Mouse (Mus musculus) telencephalon, adult 2 months (tissue): Measurements from ENCODE around the gene Gm49378.

Experiments
- DNase-seq: peaks from one replicate; pipeline ENCODE4 v3.0.0-alpha.2; 2011; ENCODE audit warnings: low read depth, low spot score

The Gm49378 gene

GRCm38 (mm10) chr14:55634874-55635522 is 2.7 kb downstream of the Gm49378 start:
- DNase-seq: no peak

GRCm38 (mm10) chr14:55629312-55629711 is 8.4 kb downstream of the Gm49378 start:
- DNase-seq: no peak

DNA sequence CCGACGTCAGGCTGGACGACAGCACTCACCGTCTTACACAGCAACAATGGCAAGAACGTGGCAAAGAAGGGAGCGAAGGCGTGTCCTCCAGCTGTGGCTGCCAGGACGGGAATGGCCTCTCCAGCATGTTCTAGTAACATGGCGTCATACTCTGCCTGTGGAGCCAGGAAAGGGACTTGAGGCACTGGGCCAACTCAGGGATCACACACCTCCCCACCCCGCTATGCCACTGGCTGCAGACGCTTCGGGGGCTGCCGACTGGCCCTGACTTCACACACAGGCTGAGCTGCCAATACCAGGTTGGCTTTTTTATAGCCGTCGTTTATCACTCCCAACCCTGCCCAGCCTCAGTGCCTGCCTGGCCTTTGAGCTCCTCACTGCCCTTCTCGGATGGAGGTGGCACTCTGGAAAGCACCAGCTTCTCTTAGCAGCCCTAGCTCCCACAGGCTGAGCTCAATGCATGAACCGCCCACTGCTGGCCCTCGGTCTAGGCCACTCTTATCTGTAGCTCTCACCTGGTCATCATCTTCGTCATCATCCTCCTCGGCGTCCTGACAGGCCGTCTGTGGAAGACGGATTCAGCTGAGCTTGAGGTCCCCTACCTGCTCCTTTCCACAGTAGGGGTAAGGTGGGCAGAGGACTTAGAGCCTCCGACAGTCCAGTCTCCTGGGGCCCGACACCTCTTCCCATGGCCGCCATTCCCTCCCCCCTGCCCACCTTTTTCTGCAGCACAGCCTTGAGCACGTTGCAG is 9.4 kb downstream of the Gm49378 start:
- no peak for DNase-seq

DNA sequence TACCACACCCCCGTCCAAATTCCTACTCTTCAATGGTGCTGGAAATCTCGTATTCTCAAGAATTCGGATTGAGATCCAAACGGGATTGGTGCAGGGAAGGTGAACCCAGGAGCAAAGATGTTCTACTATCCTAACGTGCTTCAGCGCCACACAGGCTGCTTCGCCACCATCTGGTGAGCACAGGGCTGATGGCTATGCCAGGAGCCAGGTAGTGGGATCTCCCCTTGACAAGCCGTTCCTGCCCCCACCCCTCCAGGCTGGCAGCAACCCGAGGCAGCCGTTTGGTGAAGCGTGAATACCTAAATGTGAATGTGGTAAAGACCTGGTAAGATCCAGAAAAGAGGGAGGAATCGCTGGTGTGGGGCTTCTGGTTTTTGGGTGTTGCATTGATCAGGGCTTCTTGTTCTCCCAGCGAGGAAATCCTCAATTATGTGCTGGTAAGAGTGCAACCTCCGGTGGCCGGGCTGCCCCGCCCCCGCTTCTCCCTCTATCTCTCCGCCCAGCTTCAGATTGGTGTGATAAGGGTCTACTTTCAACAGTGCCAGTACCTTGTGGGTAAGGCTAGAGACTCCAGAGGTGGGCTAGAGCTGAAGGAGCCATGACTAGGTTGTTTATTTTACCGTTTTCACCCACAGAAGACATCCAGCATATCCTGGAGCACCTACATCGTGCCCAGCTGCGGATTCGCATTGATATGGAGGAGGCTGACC is 19.1 kb downstream of the Gm49378 start:
- DNase-seq: no peak

DNA sequence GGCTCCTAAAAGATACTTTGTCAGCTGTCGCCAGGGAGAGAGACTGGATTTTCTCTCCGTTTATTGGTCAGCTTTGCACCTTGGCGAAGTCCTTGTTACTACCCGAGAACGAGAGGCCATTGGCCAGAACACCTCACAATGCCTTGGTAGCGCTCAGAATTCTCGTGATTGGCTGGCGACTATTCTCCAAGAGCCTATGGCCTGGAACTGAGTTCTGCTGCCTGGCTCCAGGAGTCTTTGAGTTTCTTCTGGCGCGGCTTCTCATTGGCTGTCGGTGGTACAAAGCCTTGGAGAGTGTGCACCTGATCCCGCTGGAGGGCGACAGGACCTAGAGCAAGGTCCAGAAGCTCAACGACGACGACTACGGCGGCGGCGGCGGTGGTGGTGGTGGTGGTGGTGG is 19.9 kb downstream of the Gm49378 start, which contains the start of gene Rec8:
Gene Rec8, plus strand, starts transcription at position 216 of the 400 bp plus-strand sequence.
- DNase-seq: peak; percentile 41

GRCm38 (mm10) chr14:55616844-55617243 is 20.9 kb downstream of the Gm49378 start:
- no peak for DNase-seq

- no peak for DNase-seq
Measured at GRCm38 (mm10) chr14:55615876-55616275, 21.8 kb downstream of the Gm49378 start.

DNA sequence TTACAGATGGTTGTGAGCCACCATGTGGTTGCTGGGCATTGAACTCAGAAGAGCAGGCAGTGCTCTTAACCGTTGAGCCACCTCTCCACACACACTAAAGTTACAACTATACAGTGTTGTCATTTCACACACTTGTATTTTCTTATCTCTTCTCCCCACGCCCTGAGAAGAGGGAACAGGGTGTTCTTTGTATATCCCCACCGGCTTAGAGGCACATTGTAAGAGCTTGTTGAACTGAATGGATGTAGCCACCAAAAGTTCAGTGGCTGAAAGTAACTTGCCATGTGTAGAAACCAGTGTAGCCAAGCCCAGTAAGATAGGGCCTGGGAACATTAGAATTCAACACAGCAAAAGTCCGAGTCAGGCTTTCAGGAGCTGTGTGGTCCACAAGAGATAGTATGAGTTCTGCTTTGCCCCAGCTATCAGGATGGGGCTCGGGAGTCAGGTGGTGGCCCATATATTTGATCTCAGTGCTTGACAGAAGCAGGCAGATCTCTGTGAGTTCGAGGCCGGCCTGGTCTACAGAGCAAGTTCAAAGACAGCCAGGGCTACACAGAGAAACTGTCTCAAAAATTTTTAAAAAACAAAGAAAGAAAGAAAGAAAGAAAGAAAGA is 23.0 kb downstream of the Gm49378 start:
- DNase-seq: no peak

- no peak for DNase-seq
Measured at GRCm38 (mm10) chr14:55613346-55613745, 24.3 kb downstream of the Gm49378 start.

GRCm38 (mm10) chr14:55608339-55608738 is 29.4 kb downstream of the Gm49378 start:
- no peak for DNase-seq

DNA sequence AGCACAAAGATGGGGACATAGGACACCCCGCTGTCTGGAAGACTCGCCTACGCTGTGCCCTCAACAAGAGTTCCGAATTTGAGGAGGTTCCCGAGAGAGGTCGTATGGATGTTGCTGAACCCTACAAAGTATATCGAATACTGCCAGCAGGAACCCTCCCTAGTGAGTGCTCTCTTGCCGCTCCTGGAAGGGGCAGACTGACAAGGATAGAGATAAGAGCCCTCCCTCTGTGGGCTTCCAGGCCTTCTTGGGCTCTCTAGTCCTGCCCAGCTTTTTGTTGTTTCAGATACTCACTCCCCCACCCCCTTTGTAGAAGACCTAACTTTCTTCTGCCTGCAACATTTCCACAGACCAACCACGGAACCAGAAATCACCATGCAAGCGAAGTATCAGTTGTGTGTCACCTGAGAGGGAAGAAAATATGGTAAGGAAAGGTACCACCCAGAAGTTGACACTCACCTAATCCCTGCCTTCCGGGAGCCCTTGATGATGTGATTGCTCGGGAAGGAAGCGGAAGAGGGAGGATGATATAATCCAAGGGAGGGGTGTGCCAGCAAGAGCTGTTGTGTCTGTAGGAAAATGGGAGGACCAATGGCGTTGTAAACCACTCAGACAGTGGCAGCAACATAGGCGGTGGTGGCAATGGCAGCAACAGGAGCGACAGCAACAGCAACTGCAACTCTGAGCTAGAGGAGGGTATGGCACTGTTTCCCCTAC is 31.8 kb downstream of the Gm49378 start:
- no peak for DNase-seq

DNA sequence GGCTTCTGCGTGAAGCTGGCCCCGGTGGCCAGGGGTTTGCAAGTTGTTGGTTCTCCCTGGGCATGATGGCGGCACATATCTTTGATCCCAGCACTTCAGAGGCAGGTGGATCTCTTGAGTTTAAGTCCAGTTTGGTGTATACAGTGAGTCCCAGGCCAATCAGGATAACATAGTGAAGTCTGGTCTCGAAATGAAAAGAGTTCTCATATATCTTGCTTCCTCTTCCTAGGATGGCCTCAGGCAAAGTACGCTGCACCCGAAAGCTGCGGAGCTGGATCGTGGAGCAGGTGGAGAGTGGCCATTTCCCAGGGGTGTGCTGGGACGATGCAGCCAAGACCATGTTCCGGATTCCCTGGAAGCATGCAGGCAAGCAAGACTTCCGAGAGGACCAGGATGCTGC is 32.9 kb downstream of the Gm49378 start:
- no peak for DNase-seq

DNA sequence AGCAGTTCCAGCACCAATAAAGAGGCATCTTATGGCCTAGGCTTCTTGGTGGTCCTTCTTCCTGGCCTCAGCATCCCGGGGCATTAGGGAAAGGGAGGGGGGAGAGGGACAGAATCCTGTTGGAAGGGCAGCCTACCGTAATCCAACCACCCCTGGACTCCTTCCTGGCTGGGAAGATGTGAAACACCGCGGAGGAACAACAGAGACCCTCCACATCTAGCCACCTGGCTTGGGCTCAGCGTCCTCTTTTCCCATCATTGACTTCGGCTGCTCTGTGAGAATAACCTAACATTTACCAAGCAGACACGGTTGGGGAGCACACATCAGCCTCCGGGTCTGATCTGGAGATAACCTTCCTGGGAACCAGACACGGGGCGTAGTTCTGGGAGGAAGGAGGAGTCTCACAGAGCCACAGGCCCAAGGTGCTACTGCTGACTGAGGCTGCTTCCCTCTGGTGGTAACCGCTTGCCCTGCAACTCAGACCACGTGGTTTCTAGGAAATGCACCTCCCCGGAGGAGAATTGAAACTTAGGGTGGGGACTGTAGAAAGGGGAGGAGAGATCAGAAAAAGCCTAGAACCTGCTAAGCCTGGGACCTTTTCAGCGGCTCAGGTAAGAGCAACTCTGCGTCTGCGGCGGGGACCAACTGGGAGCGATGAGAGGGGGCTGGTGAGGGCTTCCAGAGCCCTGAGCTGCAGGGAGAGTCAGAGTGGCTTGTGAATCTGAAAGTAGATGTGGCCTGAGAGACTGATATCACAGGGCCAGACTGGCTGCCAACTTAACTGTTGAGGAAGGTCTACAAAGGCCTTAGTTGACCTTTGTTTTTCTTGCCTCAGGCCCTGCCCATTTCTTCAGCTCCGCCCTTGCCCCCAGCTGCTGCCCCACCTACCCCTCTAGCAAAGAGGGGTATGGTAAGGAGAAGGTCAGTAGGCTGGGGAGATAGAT is 33.8 kb downstream of the Gm49378 start:
- DNase-seq: peak; percentile 73

DNA sequence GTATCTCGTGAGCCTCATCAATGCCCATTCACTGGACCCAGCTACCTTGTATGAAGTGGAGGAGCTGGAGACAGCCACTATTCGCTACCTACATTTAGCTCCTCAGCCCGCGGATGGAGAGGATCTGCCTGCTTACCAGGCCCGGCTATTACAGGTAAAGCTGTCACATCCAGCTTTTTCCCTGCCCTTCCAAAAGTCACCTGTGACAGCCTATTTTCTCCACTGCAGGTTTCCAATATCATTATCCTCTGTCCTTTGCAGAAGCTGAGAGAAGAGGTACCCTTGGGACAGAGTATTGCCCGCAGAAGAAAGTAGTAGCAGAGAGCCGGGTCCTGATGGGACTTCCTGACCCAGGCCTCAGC is 34.4 kb downstream of the Gm49378 start, which contains the start of gene Irf9:
Gene Irf9, plus strand, starts transcription at position 301 of the 362 bp plus-strand sequence.
- DNase-seq: no peak

DNA sequence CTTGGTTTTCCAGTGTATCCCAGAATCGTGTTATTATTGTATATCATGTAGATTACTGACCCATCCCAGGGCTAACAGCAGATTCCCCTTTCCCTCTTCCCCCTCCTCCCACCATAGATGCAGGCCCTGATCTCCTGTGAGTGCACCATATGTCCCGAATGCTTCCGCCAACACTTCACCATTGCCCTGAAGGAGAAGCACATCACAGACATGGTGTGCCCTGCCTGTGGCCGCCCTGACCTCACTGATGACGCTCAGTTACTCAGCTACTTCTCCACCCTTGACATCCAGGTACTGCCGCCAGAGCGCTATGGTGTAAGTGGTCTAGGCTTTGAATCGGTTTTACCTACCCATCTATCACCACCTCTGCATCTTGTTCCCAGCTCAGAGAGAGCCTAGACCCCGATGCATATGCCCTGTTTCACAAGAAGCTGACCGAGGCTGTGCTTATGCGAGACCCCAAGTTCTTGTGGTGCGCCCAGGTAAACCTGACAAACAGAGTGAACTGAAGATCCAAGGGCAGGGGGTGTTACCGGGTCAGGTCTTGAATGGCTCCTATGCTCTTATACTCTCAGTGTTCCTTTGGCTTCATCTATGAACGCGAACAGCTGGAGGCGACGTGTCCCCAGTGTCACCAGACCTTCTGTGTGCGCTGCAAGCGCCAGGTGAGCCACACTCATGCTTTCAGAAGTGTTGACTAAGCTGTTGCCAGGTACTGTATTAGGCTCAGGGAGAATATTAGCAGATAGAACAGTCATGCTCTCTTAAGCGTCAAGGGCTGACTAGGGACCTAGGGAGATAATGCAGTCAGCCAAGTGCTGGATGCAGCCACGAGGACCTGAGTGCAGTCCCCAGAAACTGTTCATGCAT is 38.9 kb downstream of the Gm49378 start:
- DNase-seq: no peak

GRCm38 (mm10) chr14:55596036-55596690 is 41.5 kb downstream of the Gm49378 start:
- DNase-seq: no peak

DNA sequence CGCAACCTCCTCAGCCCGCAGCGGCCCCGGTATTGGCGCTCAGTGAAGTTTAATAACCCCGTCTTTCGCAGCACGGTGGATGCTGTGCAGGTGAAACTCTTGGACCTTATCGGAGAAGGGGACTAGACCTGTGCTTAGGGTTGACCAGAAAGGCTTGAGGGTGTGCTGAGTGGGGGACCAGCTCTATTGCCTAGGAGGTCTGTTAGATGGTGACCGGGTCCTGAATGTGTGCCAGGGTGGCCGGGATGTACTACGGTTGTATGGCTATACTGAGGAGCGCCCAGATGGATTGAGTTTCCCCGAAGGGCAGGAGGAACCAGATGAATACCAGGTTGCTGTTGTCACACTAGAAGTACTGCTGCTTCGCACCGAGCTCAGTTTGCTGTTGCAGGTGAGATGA is 45.5 kb downstream of the Gm49378 start:
- no peak for DNase-seq

- DNase-seq: peak; percentile 97
Measured at GRCm38 (mm10) chr14:55591331-55591891, 46.3 kb downstream of the Gm49378 start, which contains the start of gene Rnf31. Rnf31 (plus strand) TSS chr14:55591708.
